Mouse (Mus musculus) megakaryocyte, adult 5-6 weeks (primary cell): ENCODE data around the gene Sprr2j-ps. TPM values are rescaled to one million over a fixed set of nuclear protein-coding genes. Genes with fewer than 3 reads are reported as not detected.

Source experiments
- ATAC-seq: 2 replicates; pipeline ENCODE4 v1.8.0; 2016; ENCODE audit warnings: mild to moderate bottlenecking, inconsistent platforms; ENCODE audit not compliant: poor library complexity, severe bottlenecking
- total RNA-seq, 2 experiments: library from RNA; stranded (forward) in 1 of 2; stranded (reverse) in 1 of 2; fragments of 153-499, 151-499 nt in 1 of 2; fragments of 221-1000, 200-1000 nt in 1 of 2; gene quantifications; 2 replicates each; pipeline versions ENCODE4 v1.2.3 to v1.2.4; 2015 to 2017

The Sprr2j-ps gene
- not detected in 2 replicates for total RNA-seq (2015)
- not detected in 2 replicates for total RNA-seq (2017)

DNA sequence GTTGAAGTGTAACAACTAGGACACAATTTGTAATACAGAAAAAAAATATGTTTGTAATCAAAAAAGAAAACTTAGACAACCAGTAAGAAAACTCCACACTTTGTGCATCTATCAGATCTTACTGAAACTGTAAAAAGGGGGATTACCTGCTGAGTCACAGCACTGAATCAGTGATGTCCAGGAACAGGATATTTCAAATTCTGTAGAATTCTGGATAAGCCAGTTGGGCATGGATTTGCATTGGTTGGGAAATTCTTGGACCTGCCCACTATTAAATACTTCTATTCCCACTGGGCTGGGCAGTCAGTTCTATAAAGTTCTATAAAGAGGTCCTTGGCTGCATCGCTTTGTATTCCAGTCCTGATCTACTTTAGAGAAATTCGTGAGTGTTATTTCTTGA lies at the start of gene Sprr2j-ps:
Gene Sprr2j-ps (plus strand): TSS at position 301 of the 400 bp plus-strand sequence.
- no peak for ATAC-seq

DNA sequence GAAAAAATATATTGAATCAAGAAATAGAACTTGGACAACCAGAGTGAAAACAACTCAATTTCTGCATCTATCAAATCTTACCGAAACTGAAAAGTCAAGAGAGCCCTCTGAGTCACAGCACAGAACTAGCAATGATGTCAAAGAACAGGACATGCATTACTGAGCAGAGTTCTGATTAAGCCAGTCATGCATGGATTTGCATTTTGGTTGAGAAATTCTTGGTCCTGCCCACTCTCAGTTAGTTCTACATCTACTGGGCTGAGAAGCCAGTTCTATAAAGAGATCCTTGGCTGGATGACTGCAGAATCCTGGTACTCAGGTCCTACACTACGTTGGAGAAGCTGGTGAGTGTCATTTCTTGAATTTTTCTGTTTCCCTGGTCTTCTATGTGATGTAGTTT lies 44.3 kb upstream of the Sprr2j-ps start:
- no peak for ATAC-seq

DNA sequence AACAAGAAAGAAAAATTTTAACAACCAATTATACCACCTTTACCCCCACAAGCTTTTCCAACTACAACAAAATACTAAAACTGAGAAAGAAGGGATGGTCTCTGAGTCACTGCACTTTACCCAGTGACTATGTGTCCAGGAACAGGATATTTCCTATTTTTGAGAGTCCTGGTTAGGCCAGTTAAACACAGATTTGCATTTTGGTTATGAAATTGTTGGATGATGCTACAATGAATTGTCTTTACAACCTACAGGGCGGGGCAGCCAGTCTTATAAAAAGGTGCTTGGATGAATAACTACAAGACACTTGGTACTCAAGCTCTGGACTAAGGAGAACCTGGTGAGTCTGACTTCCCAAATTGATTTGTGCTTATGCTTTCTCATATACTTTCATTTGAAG lies 32.5 kb upstream of the Sprr2j-ps start, which contains the start of gene Sprr2h:
Gene Sprr2h (plus strand): TSS at position 301 of the 400 bp plus-strand sequence.
- no peak for ATAC-seq

DNA sequence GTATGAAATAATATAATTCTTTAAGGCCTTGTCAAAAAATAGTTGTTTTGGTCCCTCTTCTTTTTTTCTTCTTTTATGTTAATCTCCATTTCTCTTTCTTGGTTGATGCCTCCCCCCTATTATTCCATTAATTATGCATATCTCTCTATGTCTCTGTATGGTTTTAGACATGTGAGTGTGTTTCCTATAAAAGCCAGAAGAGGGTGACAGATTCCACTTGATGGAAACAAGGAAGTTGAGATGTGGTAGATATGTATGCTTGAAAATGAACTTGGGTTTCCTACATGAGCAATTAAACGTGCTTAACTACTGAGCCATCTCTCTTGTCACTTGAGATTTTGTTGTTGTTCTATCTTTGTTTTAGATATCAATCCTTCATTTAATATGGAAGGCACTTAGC lies 23.6 kb upstream of the Sprr2j-ps start:
- ATAC-seq, result no peak

DNA sequence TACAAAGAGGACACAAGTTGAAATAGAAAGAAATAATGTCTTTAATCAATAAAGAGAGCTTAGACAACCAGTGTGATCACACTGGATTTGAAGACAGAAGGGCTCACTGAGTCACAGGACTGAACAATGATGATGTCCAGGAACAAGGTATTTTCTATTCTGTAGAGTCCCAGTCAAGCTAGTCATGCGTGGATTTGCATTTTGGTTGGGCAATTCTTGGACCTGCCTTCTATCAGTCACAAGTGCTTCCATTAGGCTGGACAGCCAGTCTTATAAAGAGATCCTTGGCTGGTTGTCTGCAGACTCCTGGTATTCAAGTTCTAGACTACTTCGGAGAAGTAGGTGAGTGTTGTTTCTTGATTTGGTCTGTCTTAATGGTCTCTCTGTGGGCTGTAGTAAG lies 10.2 kb upstream of the Sprr2j-ps start, which contains the start of gene Sprr2i:
Gene Sprr2i (plus strand): TSS at position 301 of the 400 bp plus-strand sequence.
- ATAC-seq, result no peak

DNA sequence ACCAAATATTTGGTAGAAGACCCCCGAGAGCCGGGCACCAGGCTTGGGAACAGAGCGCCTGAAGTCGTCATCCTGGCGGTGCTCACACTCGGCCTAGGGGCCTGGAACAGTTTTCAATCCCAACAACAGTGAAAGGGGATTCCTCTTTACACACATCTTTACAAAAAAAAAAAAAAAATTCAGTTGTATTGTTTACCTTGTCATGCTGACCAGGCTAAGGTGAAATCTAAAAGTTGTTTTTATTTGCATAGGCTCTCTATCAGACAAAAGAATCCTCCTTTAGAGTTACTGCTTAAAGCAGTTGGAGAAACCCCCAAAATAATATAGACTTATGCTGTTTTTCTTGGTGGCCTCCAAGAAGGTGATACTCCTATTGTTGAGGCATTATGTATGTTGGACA lies 11.4 kb downstream of the Sprr2j-ps start, which contains the start of gene Gm9774:
Gene Gm9774 (minus strand): TSS at position 101 of the 400 bp plus-strand sequence.
- ATAC-seq, result no peak

DNA sequence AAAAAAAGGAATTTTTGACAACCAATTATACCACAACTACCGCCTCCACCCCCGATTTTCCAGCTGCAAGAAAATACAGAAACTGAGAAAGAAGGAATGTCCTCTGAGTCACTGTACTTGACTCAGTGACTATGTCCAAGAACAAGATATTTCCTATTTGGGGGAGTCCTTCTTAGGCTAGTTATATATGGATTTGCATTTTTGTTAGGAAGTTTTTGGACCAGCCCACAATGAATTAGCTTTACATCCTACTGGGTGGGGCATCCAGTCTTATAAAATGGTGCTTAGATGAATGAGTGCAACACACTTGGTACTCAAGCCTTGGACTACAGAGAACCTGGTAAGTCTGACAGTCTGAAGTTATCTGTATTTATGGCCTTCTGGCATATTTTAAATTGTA lies 14.4 kb downstream of the Sprr2j-ps start, which contains the start of gene Sprr2k:
Gene Sprr2k (plus strand): TSS at position 301 of the 400 bp plus-strand sequence.
- ATAC-seq, result no peak

DNA sequence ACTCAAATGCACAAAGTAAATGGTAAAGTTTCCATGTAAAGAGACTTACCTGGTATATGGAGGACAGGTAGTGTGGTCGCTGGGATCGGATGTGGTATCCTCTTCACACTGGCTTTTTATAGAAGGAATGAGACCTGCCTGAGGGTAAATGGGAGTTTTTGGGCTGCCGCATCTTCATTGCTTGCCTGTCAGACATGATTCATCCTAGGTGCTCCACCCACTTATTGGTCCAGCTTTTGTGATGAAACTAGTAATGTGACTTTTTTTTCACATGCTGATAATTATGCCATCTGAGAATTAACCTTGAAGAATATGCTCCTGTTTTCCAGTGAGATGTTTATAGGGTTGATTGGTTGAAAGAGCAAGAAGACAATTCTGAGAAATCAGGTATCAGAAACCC lies 20.8 kb downstream of the Sprr2j-ps start, which contains the start of gene Sprr1b:
Gene Sprr1b (minus strand): TSS at position 101 of the 400 bp plus-strand sequence.
- ATAC-seq, result no peak

DNA sequence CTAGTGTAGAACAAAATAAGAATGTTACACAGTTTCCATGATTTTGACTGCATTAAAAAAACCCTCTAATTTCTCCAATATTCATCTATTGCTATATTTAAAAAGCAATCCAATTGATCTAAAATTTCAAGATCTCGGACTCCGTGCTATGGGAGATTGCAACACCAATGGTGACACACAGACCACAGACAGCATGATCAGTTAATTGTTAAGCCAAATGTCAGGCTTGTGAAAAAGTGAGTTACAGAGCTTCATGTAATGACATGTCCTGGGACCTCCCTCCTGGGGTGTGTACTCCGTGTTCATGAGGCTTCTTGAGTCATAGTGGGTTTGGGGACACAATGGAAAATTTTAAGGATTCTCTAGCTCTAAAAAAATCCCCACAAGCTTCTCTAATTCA lies 22.3 kb downstream of the Sprr2j-ps start:
- ATAC-seq, result no peak

DNA sequence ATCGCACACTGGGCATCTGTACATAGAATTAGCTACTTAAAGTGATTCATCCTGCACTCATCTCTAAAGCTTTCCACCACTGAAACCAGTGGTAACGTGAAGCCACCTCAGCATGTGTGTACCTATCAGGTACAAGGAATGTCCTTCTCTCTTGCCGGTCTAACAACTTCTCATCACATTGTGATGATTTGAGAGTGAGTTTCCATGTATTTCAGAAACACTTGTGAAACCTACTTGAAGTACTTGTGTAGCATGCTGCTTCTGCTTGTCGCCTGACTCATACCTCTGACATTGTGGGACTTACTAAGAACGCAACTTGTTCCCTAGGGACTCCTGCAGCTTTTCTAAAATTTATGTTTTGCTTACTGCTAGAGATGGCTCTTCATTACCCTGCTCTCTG lies 37.3 kb downstream of the Sprr2j-ps start:
- ATAC-seq, result no peak

DNA sequence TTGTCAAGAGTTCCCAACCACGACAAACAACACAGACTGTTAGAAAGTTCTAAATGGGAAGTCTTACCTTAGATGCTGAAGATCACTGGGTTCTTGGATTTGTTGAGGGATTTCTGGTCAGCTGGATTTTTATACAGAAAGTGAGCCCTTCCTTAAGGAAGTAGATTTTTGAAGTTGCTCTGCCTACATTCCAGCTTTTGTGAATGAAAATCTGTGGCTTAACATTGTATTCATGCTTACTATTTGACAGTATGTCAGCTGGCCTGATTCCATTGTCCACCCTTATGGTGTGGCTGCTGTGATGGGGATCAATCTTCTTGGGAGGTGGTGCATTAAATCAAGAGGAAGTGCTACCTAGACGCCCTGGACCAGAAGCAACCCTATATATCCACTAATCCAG lies 40.7 kb downstream of the Sprr2j-ps start, which contains the start of gene Sprr3:
Gene Sprr3 (minus strand): TSS at position 101 of the 400 bp plus-strand sequence.
- no peak for ATAC-seq

DNA sequence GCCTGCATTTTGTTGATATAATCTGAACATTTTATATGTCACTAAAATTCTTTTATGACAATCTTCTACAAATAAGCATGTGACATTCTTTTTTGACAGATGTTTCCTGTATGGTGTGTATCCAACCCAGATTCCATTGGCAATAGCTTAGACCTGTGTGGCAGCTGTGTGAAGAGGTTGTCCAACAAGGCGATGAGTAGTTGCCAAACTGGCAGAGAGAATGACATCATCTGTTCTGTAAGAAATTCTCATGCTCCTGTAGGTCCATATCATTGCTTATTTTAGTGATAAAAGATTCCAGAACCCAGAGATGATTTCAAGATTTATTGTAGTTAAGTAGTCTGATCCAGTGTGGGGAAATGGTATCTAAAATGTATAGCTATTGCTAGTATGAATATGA lies 48.7 kb downstream of the Sprr2j-ps start:
- no peak for ATAC-seq

DNA sequence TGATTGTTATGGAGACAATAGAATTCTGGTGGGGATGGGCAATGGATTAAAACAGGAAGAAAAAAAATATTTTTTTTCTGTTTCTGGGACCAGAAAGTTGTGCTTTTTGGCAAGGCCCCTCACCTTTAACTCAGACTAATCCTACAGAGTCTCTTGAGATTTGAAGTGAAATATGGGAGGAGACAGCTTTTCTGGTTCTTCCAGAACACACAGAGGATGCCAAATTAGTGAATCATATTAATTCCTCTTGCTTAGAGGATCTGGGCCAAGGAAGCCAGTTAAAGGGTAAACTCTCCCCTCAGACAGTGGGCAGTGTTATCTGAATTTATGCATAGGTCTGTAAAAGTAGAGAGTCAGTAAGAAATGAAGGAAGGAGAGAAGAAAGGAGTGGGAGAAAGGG lies 49.5 kb downstream of the Sprr2j-ps start:
- ATAC-seq, result no peak

Other genes starting within 250 kb of the Sprr2j-ps start
- gene Sprr2a1, start 202.3 kb upstream of the Sprr2j-ps start, total RNA-seq (2015), result not detected in 2 replicates
- gene Sprr2a1, start 202.3 kb upstream of the Sprr2j-ps start, total RNA-seq (2017), result not detected in 2 replicates
- gene Sprr2a2, start 202.2 kb upstream of the Sprr2j-ps start, total RNA-seq (2015), result not detected in 2 replicates
- gene Sprr2a2, start 202.2 kb upstream of the Sprr2j-ps start, total RNA-seq (2017), result not detected in 2 replicates
- gene Sprr2a3, start 132.7 kb upstream of the Sprr2j-ps start, total RNA-seq (2015), result not detected in 2 replicates
- gene Sprr2a3, start 132.7 kb upstream of the Sprr2j-ps start, total RNA-seq (2017), result not detected in 2 replicates
- not detected in 2 replicates for gene Sprr2b, start 101.5 kb upstream of the Sprr2j-ps start, total RNA-seq (2015)
- gene Sprr2b, start 101.5 kb upstream of the Sprr2j-ps start, total RNA-seq (2017), result not detected in 2 replicates
- gene Sprr2d, start 78.9 kb upstream of the Sprr2j-ps start, total RNA-seq (2015), result not detected in 2 replicates
- gene Sprr2d, start 78.9 kb upstream of the Sprr2j-ps start, total RNA-seq (2017), result not detected in 2 replicates
- gene Sprr2e, start 65.9 kb upstream of the Sprr2j-ps start, total RNA-seq (2015), result not detected in 2 replicates
- gene Sprr2e, start 65.9 kb upstream of the Sprr2j-ps start, total RNA-seq (2017), result not detected in 2 replicates
- gene Sprr2f, start 52.9 kb upstream of the Sprr2j-ps start, total RNA-seq (2015), result not detected in 2 replicates
- not detected in 2 replicates for gene Sprr2f, start 52.9 kb upstream of the Sprr2j-ps start, total RNA-seq (2017)
- gene Sprr2h, start 32.4 kb upstream of the Sprr2j-ps start, total RNA-seq (2015), result not detected in 2 replicates
- not detected in 2 replicates for gene Sprr2h, start 32.4 kb upstream of the Sprr2j-ps start, total RNA-seq (2017)
- not detected in 2 replicates for gene Sprr2i, start 10.1 kb upstream of the Sprr2j-ps start, total RNA-seq (2015)
- gene Sprr2i, start 10.1 kb upstream of the Sprr2j-ps start, total RNA-seq (2017), result not detected in 2 replicates
- 7.0 and 7.4 TPM in 2 replicates for gene Gm9774, start 11.3 kb downstream of the Sprr2j-ps start, total RNA-seq (2015)
- 1.1 and 2.3 TPM in 2 replicates for gene Gm9774, start 11.3 kb downstream of the Sprr2j-ps start, total RNA-seq (2017)
- not detected in 2 replicates for gene Sprr2k, start 14.5 kb downstream of the Sprr2j-ps start, total RNA-seq (2015)
- not detected in 2 replicates for gene Sprr2k, start 14.5 kb downstream of the Sprr2j-ps start, total RNA-seq (2017)
- gene Sprr1b, start 20.7 kb downstream of the Sprr2j-ps start, total RNA-seq (2015), result not detected in 2 replicates
- gene Sprr1b, start 20.7 kb downstream of the Sprr2j-ps start, total RNA-seq (2017), result not detected in 2 replicates
- not detected in 2 replicates for gene Sprr3, start 40.6 kb downstream of the Sprr2j-ps start, total RNA-seq (2015)
- not detected in 2 replicates for gene Sprr3, start 40.6 kb downstream of the Sprr2j-ps start, total RNA-seq (2017)
- not detected in 2 replicates for gene Sprr1a, start 67.8 kb downstream of the Sprr2j-ps start, total RNA-seq (2015)
- not detected in 2 replicates for gene Sprr1a, start 67.8 kb downstream of the Sprr2j-ps start, total RNA-seq (2017)
- gene Sprr4, start 82.4 kb downstream of the Sprr2j-ps start, total RNA-seq (2015), result not detected in 2 replicates
- not detected in 2 replicates for gene Sprr4, start 82.4 kb downstream of the Sprr2j-ps start, total RNA-seq (2017)
- gene 2310046K23Rik, start 116.4 kb downstream of the Sprr2j-ps start, total RNA-seq (2015), result not detected in 2 replicates
- not detected in 2 replicates for gene 2310046K23Rik, start 116.4 kb downstream of the Sprr2j-ps start, total RNA-seq (2017)
- 0.18 TPM in 1 of 2 replicates, not detected in the other for gene Ivl, start 155.7 kb downstream of the Sprr2j-ps start, total RNA-seq (2015)
- not detected in 2 replicates for gene Ivl, start 155.7 kb downstream of the Sprr2j-ps start, total RNA-seq (2017)
- gene Smcp, start 170.9 kb downstream of the Sprr2j-ps start, total RNA-seq (2015), result not detected in 2 replicates
- gene Smcp, start 170.9 kb downstream of the Sprr2j-ps start, total RNA-seq (2017), result not detected in 2 replicates
- not detected in 2 replicates for gene 2210017I01Rik, start 189.4 kb downstream of the Sprr2j-ps start, total RNA-seq (2015)
- gene 2210017I01Rik, start 189.4 kb downstream of the Sprr2j-ps start, total RNA-seq (2017), result not detected in 2 replicates
- not detected in 2 replicates for gene Lce6a, start 203.6 kb downstream of the Sprr2j-ps start, total RNA-seq (2015)
- not detected in 2 replicates for gene Lce6a, start 203.6 kb downstream of the Sprr2j-ps start, total RNA-seq (2017)
- not detected in 2 replicates for gene Lce1a1, start 230.2 kb downstream of the Sprr2j-ps start, total RNA-seq (2015)
- gene Lce1a1, start 230.2 kb downstream of the Sprr2j-ps start, total RNA-seq (2017), result not detected in 2 replicates
- not detected in 2 replicates for gene Lce1b, start 238.8 kb downstream of the Sprr2j-ps start, total RNA-seq (2015)
- not detected in 2 replicates for gene Lce1b, start 238.8 kb downstream of the Sprr2j-ps start, total RNA-seq (2017)